37 mouse cellular contexts compared by ENCODE assay signal in the genomic region with DNA sequence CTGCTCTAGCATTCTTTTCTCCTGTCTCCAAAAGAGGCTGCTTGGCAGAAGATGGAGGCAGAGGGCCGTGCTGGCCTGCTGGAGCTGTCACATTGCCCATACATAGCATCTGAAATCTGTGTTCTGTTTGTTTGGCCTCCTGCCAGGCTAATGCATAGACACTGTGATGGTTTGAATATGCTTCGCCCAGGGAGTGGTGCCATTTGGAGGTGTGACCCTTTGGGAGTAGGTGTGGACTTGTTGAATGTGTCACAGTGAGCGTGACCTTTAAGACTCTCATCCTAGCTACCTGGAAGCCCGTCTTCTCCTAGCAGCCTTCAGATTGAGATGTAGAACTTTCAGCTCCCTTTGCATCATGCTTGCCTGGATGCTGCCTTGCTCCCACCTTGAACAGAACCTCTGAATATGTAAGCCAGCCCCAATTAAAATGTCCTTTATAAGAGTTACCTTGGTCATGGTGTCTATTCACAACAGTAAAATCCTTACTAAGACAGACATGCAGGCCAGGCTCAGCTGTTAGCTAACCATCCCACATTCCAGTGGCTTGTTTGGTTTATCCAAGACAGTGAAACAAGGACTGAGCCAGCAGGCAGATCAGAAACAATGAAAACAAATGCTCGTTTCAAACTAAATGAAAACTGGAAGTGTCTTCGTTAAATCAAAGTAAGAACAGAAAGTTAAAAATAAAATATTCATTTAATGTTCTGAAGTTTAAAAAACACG. TPM values are rescaled to one million over a fixed set of nuclear protein-coding genes. Genes with fewer than 3 reads are reported as not detected.
DNase-seq lines count a peak whose midpoint lies in the region; TF ChIP-seq lines count a peak whose summit lies in the region.
"Had no signal": no experiment of that assay in that cellular context is flagged by ENCODE, and none has a peak within 500 bp of the region (broad histone marks: within the 10 kb centered on the region; RNA-seq: fewer than 3 reads in every experiment).

No protein-coding gene starts in this region.

- peak; percentile 31 for DNase-seq in heart, adult 11 months
- no peak for DNase-seq in heart, postnatal 25 days (ENCODE audit: low spot score)
- DNase-seq in retina, postnatal 1 day, result peak; percentile 5
- no peak for DNase-seq in retina, embryonic 14.5 days (ENCODE audit: low spot score)
- DNase-seq in urinary bladder, postnatal 25 days (ENCODE audit: low spot score), result no peak
- DNase-seq in adrenal gland, postnatal 36 days, result no peak
- DNase-seq: adrenal gland, postnatal 10 days; cerebellum, adult 11-12 months; gastrocnemius, postnatal 10 days; heart, postnatal 36 days; kidney, adult 2 months; kidney, postnatal 4 days; layer of hippocampus, adult 9-11 months; lung, postnatal 10 days; right cerebral cortex, postnatal 4 days; thymus, adult 2 months; thymus, postnatal 36 days had no signal

- no peaks in the 10 kb centered on the region for H3K27me3 ChIP-seq in myocyte (ENCODE audit: control insufficient read depth, insufficient read depth, insufficient read length)
- H3K27me3 ChIP-seq: forebrain, embryonic 15.5 days; heart, embryonic 15.5 days; hindbrain, embryonic 12.5 days; intestine, embryonic 15.5 days; limb, embryonic 12.5 days; liver, embryonic 15.5 days; midbrain, embryonic 13.5 days; neural tube, embryonic 15.5 days had no signal

- no peaks in the 10 kb centered on the region for H3K36me3 ChIP-seq in myocyte (ENCODE audit: control insufficient read depth, insufficient read depth)
- H3K36me3 ChIP-seq: forebrain, embryonic 15.5 days; heart, embryonic 15.5 days; hindbrain, embryonic 12.5 days; intestine, embryonic 15.5 days; limb, embryonic 12.5 days; liver, embryonic 15.5 days; midbrain, embryonic 13.5 days; neural tube, embryonic 15.5 days had no signal

- no peaks in the 10 kb centered on the region for H3K79me2 ChIP-seq in myocyte (ENCODE audit: control insufficient read depth, insufficient read depth)

- no peak overlapping the region for H3ac ChIP-seq in myocyte (ENCODE audit: control insufficient read depth, insufficient read length)

- intact Hi-C loops in heart, postnatal 25 days (cut with DNase I), result no loop called here

- TF ChIP-seq POLR2A in myocyte (IDR thresholded peaks at IDR 0.05; ENCODE audit: insufficient read length, low read depth), result no peak

- H3K4me3 ChIP-seq in myocyte, result no peak overlapping the region
- H3K4me3 ChIP-seq: forebrain, embryonic 15.5 days; heart, embryonic 15.5 days; hindbrain, embryonic 12.5 days; intestine, embryonic 15.5 days; limb, embryonic 12.5 days; liver, embryonic 15.5 days; midbrain, embryonic 13.5 days; neural tube, embryonic 15.5 days had no signal

- peak overlapping the region; percentile 30 for H3K4me2 ChIP-seq in myocyte (ENCODE audit: low read depth)
- H3K4me2 ChIP-seq: forebrain, embryonic 15.5 days; heart, embryonic 15.5 days; hindbrain, embryonic 12.5 days; intestine, embryonic 15.5 days; limb, embryonic 12.5 days; liver, embryonic 15.5 days; midbrain, embryonic 13.5 days; neural tube, embryonic 15.5 days had no signal

TF ChIP-seq in myocyte, 11 proteins besides CTCF, POLR2A, EP300 and RAD21:
- TF ChIP-seq MYOG (IDR thresholded peaks at IDR 0.05; ENCODE audit: control insufficient read depth in 1 of 3, insufficient read depth in 1 of 3, insufficient read length in 2 of 3, low read depth in 2 of 3), result peak in 1 of 3 experiments; percentile 52
- peak in 2 of 3 experiments; percentile 20 to 52 for TF ChIP-seq MYOD1 (IDR thresholded peaks at IDR 0.05; ENCODE audit: control insufficient read depth in 1 of 3, insufficient read length in 2 of 3, low read depth in 2 of 3)
- peak; percentile 39 for TF ChIP-seq TCF12 (IDR thresholded peaks at IDR 0.05; ENCODE audit: insufficient read depth, poor library complexity, severe bottlenecking)
- no peak for TF ChIP-seq USF1 (IDR thresholded peaks at IDR 0.05; ENCODE audit: low read depth)

RNA-seq across cellular contexts. Expression of a gene that starts 1.5 kb away (rescaled TPM):
- total RNA-seq in heart, postnatal 25 days (2021), result not detected
- polyA plus RNA-seq in myocyte (2012; fragmentation: generic; extraction: Trizol), result not detected
- not detected for total RNA-seq in adrenal gland, postnatal 36 days (2021)
- total RNA-seq: adrenal gland, postnatal 10 days; common myeloid progenitor, adult 5-6 weeks; gastrocnemius, postnatal 10 days; heart, postnatal 36 days; hindbrain, postnatal 0 days; left cerebral cortex, postnatal 14 days; liver, adult 2 months; megakaryocyte-erythroid progenitor cell, adult 5-6 weeks; monocyte, adult 5-6 weeks had no signal
- polyA plus RNA-seq: CD4-positive, CD25-positive, alpha-beta regulatory T cell, adult 4 months; forebrain, embryonic 15.5 days; gonadal fat pad, adult 2 months; heart, embryonic 15.5 days; hindbrain, embryonic 12.5 days; hindbrain, postnatal 0 days; intestine, embryonic 15.5 days; kidney, adult 2 months; kidney, embryonic 16.5 days; limb, embryonic 12.5 days; liver, adult 2 months; liver, embryonic 15.5 days; macrophage; midbrain, embryonic 13.5 days; neural tube, embryonic 15.5 days; spleen, adult 2 months; thymus, adult 2 months had no signal

RNA-seq across cellular contexts. Expression of a gene that starts 17.3 kb away (rescaled TPM):
- total RNA-seq in heart, postnatal 25 days (2021), result 10 to 100 TPM; 45.9 to 49.3 TPM
- polyA plus RNA-seq in myocyte (2012; fragmentation: generic; extraction: Trizol), result 60.1 TPM
- total RNA-seq in adrenal gland, postnatal 36 days (2021), result 100 to 1,000 TPM in 1 of 2 experiments, 10 to 100 TPM in 1; 96.2 to 110 TPM

Comparison
In these comparisons a context has a peak if more than half of its experiments do, and no peak if none do; other contexts are left out.
1. DNase-seq: peak in heart, adult 11 months (single experiment) and retina, postnatal 1 day (single experiment); none in heart, postnatal 25 days (single experiment), retina, embryonic 14.5 days (single experiment), urinary bladder, postnatal 25 days (single experiment) and adrenal gland, postnatal 36 days (0 of 2).